Mouse (Mus musculus): ENCODE data around the gene Gvin1.
"Not testable (repeated sequence)": the region's sequence is repeated elsewhere in the genome, so short reads cannot be mapped to it uniquely, and the experiment has no call there.

Gene Gvin1

GRCm38 (mm10) chr7:106215177-106215576 lies at the start of gene Gvin1:
Gene Gvin1, minus strand, starts transcription at chr7:106215326.
- not testable (repeated sequence) for DNase-seq (ENCODE audit: low spot score in 2 of 2)

- DNase-seq (ENCODE audit: low spot score in 2 of 2), result no peak
Observed at GRCm38 (mm10) chr7:106251844-106252517, 36.9 kb upstream of the Gvin1 start.

GRCm38 (mm10) chr7:106248922-106249321 lies 33.8 kb upstream of the Gvin1 start:
- DNase-seq (ENCODE audit: low spot score in 2 of 2), result no peak

DNA sequence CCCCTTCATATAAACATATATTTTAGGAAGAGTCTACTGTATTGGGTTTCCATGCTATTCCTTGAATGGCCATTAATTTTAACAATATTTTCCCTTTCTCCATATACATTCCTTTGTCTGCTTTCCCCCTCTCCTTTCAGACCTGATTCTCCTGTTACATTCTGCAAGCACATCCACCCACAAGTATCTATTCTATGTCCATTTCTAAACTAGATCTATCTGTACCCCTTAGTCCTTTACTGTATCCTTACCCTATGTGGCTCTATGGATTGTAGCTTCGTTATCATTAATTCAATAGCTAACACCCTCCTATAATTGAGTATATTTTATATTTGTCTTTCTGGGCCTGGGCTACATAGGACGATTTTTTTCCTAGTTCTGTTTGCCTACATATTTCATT lies 33.1 kb upstream of the Gvin1 start:
- no peak for DNase-seq (ENCODE audit: low spot score in 2 of 2)

DNA sequence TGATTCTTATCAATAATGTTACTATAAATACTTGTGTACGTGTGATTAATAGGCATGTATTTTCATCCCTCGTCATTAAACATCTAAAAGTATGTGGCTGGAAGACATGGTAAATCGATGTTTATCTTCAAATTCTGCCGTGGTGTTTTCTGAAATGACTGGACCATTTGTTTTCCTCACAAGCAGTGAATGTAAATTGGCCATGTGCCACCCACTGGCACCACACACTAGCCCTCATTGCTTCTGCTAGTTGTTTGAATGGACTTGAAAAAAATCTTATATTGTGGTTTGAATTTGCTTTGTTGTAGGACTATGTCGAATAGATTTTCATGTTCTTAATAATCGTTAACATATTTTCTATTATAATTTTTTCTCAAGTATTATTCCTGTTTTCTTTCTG lies 30.5 kb upstream of the Gvin1 start:
- DNase-seq (ENCODE audit: low spot score in 2 of 2), result no peak

- not testable (repeated sequence) for DNase-seq (ENCODE audit: low spot score in 2 of 2)
Observed at GRCm38 (mm10) chr7:106240484-106241275, 25.6 kb upstream of the Gvin1 start.

- no peak for DNase-seq (ENCODE audit: low spot score in 2 of 2)
Observed at GRCm38 (mm10) chr7:106237192-106237465, 22.0 kb upstream of the Gvin1 start.

GRCm38 (mm10) chr7:106236327-106237191 lies 21.4 kb upstream of the Gvin1 start:
- DNase-seq (ENCODE audit: low spot score in 2 of 2), result no peak

- no peak for DNase-seq (ENCODE audit: low spot score in 2 of 2)
Observed at GRCm38 (mm10) chr7:106235596-106235995, 20.5 kb upstream of the Gvin1 start.

GRCm38 (mm10) chr7:106215910-106216309 lies 784 bp upstream of the Gvin1 start:
- not testable (repeated sequence) for DNase-seq (ENCODE audit: low spot score in 2 of 2)

- DNase-seq (ENCODE audit: low spot score in 2 of 2), result not testable (repeated sequence)
Observed at GRCm38 (mm10) chr7:106213770-106214169, 1.4 kb downstream of the Gvin1 start.

DNA sequence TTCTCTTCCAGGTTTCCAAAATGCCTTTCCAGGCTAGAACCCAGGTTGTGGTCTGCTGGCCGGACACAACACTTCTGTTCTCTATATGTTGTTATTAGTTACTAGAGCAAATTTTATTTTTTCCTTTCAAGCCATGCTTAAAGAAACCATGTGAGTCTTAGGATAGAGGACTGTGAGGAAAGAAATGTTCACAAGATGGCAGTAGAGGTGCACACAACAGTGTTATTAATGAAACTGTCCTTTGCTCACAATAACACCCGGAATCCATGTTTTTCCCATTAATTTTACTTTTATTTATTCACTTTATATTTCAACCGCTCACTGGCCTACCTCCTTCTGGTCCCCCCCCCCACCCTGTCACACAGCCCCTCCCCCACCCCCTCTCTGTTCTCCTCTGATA lies 8.5 kb downstream of the Gvin1 start:
- DNase-seq (ENCODE audit: low spot score in 2 of 2), result not testable (repeated sequence)

DNA sequence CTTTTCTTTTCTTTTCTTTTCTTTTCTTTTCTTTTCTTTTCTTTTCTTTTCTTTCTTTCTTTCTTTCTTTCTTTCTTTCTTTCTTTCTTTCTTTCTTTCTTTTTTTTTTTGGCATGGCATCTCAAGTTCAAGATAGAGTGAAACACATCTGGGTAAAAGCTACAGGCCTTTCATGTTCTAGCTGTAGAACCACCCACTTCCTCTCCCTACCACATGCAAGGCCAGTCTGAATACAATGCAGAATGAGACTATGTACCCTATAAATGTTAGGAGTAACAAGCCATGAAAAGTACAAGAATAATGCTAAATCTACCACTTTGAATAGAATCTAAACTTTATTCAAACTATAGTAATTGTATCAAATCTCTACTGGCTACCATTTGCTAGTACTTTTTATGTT lies 38.1 kb downstream of the Gvin1 start:
- DNase-seq (ENCODE audit: low spot score in 2 of 2), result not testable (repeated sequence)

GRCm38 (mm10) chr7:106145013-106145754 lies 69.9 kb downstream of the Gvin1 start:
- DNase-seq (ENCODE audit: low spot score in 2 of 2), result not testable (repeated sequence)

DNA sequence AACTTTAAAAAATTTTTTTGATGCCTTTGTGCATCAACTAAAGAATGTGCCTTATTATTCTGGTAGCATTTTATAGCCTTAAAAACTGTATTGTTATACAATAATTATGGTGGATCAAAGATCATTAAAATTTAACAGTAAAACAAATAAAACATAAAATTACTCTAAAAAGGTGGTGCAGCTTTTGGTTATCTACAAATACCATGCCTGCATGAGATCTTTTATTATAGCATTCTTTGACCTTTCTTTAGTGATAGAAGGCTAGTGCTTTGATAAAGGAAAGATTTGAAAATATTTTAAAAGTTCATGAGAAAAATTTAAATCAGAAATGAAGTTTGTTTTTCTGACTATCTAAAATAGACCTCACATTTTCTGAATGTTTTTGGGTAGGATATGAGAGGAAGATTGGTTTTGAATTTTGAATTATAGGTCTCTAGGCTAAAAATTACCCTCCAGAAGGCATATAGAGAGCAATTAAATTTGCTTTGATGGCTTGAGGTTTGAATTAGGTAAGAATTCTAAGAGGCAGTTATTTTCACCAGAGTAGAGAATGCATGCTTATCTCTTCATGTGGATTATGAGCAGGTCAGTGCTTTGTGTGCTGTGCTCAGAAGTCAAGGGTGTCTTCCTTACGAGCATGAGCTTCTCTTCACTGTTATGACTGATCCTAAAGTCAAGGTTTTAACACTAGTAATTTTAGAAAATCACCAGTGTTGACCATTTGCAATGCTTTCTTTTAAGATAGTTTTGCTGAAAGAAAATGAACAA lies 73.8 kb downstream of the Gvin1 start:
- not testable (repeated sequence) for DNase-seq (ENCODE audit: low spot score in 2 of 2)

DNA sequence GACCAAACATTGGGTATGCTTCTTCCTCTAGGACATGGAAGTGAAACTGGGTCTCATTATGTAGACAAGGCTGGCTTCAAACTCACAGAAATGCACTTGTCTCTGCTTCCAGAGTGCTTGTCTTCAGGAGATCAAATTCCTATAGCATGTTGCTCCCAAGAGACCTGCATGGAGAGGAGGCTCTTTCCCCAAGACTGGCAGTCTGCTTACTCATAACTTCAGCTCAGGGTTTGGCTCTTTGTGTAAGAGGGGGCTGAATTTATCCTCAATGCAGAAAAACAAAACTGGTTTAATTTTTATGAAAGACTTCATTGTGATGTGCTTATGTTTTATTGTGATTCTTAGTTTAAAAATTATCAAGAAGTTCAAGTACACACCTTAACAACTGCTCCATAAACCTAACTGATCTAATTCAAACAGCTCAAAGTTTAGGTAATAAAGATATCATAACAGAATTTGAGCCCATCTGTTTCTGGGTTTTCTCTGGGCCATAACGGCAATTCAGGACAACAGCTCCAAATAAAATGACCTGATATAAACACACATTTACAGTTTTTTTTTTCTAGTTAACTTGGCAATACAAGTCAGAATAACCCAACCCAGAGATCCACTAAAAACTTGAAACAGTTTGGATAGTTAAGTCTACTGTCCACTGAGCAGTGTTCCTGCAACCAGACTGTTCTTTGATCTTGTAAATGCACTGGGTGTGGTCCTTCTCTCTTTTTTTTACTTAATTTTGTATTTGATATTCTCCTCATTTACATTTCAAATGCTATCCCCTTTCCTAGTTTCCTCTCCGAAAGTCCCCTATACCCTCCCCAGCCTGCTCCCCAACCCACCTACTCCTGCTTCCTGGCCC lies 97.8 kb downstream of the Gvin1 start:
- DNase-seq (ENCODE audit: low spot score in 2 of 2), result not testable (repeated sequence)
